Mouse (Mus musculus): Measurements from ENCODE around the gene Slc29a2.

GRCm38 (mm10) chr19:5023621-5024479 is at the start of gene Slc29a2:
- no peak for TF ChIP-seq CTCF (conservative IDR thresholded peaks at IDR 0.05; ENCODE audit: low read length)
- TF ChIP-seq NANOG (IDR thresholded peaks at IDR 0.05; ENCODE audit: borderline replicate concordance, low read length), result no peak
- no peak; the same call in 1 of the 2 replicates for TF ChIP-seq POU5F1 (IDR thresholded peaks at IDR 0.05; ENCODE audit: borderline replicate concordance, low read length)
